Mouse (Mus musculus) ovary, postnatal 10 days (tissue): ENCODE data around the gene Gm9945.
A peak's percentile ranks its signal among the peaks of the same experiment; 100 is the strongest.

Experiments
- DNase-seq: peaks from one replicate; pipeline ENCODE4 v3.0.0; 2022; ENCODE audit warnings: low spot score

Gene Gm9945

DNA sequence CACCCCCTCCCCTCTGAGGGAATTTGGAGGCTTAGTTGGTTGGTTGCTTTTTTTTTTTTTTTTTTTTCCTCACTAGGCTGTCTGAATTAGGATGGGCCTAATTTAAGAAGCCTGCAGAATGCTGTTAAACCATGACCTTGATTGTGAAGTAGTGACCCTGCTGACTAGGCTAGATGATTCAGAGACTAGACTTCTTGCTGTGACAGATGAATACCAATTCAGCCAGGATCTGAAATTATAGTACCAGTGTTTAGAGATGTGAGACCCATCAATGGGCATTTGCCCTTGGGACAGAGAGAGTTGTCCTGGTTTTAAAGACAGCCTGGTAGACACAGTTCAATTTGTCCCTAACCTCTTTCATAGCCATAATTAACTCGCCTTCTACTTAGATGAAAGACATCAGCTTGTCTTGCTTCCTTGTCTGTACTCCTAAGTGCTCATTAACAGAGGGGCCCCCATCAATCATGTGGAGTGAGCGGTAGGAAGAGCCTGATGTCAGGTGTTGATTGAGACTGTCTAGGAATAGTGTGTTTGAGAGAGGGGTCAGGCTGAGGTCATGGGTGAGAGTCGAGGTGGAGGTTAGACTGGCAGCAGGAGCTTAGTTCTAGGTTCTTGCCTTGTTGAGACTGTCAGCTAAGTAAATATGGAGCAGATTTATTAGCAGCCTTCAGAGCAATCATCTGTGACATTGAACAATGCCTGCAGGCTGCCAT lies 13.4 kb downstream of the Gm9945 start:
- no peak for DNase-seq

DNA sequence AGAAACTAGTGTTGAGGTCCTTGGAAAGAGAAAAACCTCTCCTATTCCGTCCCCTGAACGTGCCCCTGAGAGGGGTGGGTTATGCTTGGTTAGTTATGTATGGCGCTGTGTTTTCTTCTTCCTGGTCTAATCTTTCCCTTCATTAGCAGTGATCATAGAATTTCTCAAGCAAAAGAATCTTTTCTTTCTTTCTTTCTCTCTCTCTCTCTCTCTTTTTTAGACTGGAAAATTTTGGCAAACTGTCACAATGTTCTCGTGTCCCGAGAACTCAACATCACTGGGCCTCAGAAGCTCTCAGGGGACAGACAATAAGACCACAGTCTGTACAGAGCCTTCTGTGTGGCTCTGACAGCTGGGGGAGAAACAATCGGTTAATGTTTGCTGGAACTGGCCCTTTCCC lies 15.5 kb downstream of the Gm9945 start:
- DNase-seq = no peak

DNA sequence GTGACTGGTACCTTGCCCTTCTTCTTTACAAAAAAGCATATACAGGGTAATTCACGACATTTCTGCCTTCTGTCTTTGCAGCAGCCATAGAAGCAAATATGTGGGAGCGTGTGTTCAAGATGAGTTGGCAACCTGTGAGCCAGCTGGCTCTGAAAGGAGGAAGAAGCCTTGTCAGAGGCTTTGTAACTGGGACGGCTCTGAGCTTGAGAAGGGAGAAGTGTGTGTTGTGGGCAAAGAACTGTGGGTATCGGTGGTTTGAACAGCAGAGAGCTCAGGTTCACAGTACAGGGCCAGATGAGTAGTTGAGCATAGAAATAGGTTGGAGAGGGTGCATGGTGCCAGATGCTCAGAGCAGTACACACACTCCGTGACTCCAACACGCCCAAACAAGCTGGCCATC lies 17.0 kb downstream of the Gm9945 start:
- no peak for DNase-seq

DNA sequence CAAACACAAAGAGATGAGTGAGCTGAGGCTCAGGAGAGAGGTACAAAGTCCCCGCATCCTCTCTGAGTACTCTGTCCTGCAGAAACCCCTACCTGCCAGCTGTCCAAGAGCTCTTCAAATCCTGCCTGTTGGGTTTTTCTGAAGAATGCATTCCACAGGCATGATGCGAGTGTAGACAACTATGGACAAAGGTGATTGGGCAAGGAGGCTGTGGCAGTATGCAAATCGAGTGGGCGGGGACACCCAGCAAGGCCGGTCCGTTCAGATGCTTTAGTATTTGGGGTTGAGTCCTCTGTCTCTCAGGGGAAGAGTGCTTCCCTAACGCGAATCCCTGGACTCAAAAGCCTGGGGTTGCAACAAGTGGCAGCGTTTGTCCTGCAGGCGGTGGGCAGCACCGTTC lies 20.6 kb downstream of the Gm9945 start:
- no peak for DNase-seq

DNA sequence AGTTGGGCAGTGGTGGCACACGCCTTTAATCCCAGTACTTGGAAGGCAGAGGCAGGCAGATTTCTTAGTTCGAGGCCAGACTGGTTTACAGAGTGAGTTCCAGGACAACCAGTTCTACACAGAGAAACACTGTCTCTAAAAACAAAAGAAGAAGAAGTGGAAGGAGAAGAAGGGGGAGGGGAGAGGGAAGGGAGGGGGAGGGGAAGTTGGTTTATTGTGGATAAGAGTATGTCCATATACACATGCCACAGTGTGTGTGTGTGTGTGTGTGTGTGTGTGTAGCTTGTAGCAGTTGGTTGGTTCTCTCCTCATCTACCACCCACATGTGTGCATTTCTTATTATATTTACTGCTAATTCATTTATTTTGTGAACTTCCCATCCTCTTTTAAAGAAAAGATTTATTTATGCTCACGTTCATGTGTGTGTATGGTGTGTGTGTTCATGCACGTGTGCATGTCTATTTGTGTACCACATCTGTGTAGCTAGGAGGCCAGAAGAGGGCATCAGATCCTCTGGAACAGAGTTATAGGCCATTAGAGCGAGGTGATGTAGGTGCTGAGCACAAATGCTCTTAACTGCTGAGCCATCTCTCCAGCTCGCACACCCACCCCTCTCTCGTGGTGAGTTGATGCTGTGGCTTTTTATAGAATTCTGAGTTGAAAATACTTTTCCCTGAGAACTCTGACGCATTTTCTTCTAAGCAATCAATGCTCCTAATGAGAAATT lies 22.2 kb downstream of the Gm9945 start:
- DNase-seq = no peak

DNA sequence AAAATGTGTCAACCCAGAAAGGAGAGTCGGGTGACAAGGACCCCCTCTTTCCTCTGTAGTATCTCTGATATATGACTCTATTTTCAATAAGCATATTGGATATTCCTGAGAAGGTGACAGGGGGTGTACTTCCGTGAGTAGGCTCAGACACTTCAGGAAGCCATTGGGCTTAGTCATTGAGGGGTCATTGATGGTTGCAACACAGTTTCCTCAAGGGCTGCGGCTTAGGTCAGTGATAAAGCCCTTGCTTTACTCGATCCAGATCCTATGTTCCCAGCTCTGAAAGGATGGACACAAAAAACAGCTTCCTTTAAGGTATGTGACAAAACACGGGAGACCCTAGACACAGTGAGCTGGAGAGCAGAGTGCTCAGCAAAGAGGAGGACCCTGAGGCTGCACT lies 23.8 kb downstream of the Gm9945 start:
- DNase-seq = no peak

DNA sequence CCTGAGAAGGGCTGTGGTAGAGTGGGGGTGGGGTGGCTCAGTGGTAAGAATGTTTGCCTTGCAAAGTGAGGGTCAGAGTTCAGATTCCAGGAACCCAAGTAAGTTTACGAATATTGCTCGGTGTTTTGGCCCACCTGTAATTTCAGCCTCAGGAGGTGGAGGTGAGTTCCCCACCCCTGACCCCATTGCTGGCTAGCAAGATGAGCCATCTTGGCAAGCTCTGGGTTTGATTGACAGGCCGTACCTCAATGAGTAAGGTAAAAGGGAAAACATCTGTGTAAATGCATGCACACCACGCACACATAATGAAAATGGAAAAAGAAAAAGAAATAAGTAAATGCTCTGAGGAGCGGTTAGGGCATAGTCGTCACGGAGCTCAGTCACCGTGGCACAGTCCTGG lies 24.4 kb downstream of the Gm9945 start:
- no peak for DNase-seq

DNA sequence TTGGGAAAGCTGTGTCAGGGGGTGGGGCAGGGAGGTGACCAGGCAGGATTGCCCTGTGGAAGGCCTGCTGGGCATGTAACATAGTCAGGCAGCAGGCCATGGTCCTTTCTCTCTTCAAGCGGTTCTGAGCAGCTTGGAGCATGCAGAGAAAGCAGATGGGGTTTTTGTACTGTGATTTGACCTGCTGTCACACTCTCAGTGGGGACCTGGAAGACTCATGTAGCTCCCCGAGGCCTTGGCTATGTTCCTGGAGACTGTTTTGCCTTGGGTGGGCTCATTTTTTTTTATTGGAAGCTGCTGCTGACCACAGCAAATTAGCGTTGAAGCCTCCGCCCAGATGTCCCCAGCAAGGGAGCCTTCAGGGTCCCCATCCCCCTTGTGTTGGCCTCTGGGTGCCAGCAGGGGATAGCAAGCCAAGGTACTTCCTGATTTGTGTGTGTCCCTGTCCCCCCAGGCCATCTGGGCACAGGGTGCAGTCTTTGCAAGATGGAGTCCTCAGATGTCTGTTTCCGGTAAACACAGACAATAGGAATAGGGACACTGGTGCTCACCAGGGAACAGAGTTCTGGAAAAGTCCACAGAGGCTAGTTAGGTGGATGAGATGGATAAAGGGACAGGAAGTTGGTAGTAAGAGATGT lies 25.2 kb downstream of the Gm9945 start:
- DNase-seq = no peak

DNA sequence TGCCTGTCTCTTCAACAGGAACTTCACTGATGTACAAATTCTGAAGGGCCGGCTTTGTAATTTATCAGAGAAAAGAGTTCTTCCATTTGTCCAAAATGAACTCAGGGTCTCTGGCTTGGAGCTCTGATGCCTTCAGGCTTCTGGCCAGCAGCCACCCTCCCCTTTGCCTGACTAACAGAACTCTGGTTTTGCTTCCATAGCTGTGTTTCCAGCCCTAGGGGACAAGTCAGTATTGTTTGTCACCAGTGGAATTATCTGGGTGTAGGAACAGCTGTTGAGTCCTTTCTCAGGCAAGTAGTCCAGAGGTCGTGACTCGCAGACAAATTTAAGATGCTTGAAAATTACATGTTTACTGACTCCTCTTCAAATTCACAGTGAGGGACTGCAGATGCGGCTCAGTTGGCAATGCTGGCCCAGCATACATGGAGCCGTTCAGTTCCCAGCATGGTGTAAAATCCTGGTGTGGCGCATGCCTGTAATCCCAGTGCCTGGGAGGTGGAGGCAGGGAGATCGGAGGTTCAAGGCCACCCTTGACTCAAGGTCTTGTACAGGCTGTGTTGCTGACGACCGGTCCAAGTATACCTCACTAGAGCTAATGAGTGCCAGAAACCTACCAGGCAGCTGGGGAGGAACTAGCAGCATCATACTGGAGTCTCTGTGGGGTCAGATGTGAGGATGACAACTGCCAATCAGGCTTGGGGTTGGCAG lies 27.3 kb downstream of the Gm9945 start:
- DNase-seq = no peak

DNA sequence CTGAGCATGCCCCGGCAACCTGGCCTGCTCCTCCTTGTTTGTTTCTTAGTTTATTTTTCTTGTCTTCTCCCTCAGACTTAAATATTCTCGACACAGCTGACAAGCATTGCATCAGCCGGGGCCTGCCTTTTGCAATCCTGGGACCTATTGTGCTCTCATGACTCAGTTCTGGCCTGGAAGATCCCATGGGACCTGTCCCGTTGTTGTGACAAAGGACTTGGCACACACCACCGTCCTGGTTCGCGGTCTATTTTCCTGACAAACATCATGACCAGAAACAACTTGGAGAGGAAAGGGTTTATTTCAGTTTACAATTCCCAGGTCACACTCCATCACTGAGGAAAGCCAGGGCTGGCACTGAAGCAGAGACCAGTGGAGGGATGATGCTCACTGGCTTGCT lies 28.2 kb downstream of the Gm9945 start:
- DNase-seq = no peak

DNA sequence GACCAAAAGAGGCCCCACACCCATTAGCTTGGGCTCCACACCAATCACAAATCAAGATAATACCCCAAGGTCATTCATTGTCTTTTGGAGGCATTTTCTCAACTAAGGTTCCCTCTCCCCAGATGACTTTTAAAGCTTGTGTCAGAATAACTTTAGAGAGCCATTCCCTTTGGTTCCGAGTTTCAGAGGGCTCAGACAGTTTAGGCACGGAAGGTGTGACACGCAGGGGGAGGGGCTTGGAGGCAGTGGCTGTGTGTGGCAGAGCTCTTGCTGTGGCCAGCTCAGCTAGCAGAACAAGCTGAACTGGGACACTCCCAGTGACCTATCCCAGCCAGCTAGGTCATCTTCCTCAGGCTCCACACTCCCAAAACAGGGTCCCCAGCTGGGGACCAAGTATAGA lies 28.6 kb downstream of the Gm9945 start:
- DNase-seq = no peak

DNA sequence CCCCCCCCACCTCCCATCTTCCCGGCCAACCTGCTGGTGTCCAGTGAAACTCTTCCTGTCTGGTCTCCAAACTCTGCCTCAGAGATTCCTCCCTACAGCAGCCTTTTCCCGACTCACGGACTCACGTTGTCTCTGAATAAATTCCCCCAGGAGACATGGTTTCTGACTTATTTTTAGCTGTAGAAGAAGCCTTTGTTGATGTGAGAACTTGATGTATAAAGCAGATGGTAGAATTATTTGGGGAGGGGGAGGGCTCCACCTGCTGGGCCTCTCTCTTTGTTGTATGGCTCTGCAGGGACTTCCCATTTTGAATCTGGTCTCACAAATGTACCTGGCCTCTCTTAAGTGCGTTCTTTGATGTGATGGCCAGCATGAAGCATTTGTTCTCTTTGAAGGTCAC lies 30.4 kb downstream of the Gm9945 start:
- no peak for DNase-seq

DNA sequence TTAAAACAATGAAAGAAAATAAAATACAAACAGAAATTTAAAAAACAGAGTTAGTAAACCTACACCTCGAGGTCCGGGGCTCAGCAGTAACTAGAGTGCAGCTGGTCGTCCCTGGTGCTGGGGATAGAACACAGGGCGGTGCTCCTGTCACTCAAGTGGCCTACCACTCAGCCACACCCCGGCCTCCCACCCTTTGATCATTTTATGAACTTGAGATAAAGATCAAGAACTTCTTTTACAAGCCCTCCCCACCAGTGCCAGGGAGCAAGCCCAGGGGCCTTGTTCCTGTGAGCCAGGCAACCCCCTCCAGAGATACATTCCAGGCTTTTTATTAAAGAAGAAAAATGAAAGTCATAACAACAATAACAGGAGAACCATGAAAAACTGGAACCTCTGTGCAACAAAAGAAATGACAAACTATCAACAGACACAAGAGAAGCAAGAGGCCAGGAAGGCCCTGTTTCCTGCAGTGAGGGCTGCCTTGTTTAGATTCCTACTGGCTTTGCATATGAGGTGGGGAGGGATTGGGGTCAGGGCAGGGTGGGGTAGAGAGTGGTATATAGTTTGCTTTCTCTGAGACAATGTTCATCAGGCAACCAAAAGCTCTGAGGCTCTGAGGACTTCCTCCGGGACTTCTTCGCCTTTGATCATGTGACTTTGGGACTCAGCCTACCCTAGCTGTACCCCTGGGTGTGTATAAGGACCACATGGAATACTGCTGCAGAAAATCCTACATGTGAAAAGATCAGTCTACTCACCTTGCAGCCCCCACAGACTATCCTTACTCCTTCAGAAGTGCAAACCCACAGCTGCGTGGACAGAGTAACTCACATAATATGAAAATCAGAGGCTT lies 37.0 kb downstream of the Gm9945 start:
- DNase-seq = no peak

DNA sequence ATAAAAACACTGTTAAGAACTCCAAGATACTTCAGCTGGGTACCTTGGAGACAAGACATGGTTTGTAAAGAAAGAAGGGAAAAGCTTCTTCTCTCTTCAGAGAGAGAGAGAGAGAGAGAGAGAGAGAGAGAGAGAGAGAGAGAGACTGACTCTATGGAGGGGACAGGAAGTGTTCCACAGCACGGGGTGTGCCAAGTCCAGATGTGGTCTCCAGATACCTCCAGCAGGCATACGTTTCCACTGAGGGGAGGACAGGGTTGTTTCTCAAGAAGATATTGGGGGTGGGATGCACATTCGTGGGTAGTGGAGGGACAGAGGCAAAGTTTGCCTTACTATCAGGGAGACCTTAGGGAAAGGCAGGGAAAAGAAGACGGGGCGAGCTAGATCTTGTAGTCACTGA lies 38.8 kb downstream of the Gm9945 start:
- no peak for DNase-seq

DNA sequence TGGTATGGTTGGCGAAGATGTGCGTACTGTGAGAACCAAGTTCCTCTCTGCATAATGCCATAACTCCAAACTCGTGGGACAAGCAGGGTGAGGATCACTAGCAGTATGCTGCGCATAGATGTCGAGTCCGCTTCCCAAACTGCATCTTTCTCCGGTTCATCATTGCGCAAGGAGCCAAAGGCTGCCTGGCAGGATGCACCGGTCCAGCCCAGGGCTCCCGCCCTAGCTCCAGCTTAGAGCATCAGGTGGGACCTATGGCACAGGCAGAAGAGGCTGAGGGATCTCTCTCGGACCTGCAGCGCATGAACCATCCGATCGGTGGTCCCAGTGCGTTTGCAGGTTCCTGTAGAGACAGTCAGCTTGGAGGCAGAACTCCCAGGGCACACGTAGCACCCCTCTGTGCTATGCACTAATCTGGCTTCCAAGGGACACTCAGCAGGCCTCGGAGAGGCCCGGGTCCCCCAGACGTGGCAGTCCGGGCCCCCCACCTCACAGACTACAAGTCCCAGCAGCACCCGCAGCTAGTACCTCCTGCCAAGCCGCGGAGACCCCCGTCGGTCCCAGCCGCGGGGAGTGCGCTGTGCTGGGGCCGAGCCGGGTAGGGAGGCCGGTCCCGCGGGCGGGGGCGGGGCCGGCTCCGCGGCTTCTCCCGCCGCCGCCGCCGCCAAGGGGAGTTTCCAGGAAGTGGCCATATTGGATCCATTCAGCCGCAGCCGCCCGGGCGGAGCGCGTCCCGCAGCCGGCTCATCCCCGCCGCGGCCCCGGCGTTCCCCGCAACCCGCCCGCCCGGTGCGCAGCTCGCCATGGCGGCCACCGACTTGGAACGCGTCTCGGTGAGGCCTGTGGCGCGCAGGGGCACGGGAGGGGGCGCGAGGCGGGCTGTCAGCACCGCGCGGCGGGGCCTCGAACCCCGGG lies 39.5 kb downstream of the Gm9945 start, which contains the start of gene Sept8:
Sept8 (plus strand) TSS at position 51 of the 915 bp plus-strand sequence.
- peak; percentile 49 for DNase-seq

DNA sequence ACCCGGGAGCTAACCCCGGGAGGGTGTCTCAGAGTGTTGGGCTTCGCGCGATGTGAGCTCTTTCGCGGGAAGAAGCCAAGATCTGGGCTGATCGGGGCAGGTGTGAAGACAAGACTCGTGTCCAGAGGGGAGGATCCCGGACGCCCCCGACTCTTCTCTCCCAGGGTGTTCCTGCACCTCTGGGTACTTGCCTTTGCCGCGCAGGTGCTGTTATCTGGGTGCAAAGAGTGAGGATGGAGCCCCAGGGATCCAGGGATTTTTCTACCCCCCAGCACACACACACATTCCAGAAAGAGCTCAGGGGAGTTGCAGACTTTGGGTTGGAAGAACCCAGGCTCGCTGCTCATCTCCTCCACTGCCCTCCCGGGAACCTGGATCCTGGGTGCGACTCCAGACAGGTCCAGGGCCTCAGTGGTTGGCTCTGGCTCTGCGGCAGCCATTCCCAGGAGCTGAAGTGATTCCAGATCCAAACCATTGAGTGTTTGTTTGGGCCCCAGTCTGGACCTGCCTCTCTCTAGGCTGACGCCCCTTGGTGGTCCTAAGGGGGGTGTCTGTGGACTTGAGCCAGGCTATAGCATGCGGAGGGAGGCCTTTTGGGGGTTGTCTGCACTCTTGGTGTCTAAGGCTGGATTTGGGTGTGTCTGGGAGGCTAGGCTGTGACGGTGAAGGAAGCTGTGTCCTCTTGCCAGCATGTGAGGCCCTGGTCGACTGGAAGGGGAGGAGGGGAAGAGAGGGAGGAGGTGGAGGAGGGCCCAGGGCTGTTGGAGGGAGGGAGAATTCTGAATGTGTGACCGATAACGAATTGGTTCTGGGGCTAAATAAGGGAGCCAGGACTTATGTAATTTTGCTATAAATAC lies 40.4 kb downstream of the Gm9945 start:
- DNase-seq = peak; percentile 32

DNA sequence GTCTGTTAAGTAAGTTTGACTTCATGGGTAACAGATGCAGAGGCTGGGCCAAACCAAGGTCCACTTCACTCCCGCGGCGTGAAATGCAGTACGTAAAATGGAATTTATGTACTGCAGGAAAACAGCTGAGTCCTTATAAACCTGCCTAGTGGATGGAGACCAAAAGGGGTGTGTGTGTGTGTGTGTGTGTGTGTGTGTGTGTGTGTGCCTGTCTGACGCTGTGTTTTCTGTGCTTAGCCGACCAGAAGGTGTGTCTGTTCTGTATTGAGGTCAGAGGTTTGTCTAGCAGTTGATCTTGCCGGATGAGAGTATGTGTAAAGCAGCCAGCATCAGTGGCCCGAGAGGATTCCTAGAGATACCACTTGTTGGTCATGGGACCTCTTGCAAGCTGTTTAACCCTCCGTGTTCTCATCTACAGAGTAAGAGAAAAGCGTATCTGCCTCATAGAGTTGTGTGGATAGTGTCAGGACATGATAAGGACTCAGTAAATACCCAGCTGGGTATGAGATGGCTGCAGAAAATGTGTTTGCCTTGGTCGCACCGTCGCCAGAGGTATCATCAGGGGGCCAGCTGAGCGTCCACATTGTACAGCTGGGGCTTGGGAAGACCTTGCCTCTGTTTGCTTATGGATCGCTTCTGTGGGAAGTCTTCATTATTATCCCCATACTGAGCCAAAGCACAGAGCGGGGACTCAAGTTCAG lies 41.3 kb downstream of the Gm9945 start:
- no peak for DNase-seq

DNA sequence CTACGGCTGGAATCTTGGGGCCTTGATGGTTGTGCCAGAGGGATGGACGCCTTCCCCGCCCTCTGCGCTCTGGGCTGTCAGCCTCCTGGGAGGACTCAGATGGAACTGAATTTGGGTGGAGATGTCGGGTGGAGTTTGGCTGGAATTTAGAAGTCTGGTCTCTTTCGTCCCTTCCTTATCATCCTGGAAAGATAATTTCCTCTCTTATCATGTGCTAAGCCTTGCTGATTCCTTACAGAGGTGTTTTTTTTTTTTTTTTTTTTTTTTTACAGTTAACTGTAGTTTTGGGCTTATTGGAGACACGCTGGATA lies 41.8 kb downstream of the Gm9945 start:
- no peak for DNase-seq

DNA sequence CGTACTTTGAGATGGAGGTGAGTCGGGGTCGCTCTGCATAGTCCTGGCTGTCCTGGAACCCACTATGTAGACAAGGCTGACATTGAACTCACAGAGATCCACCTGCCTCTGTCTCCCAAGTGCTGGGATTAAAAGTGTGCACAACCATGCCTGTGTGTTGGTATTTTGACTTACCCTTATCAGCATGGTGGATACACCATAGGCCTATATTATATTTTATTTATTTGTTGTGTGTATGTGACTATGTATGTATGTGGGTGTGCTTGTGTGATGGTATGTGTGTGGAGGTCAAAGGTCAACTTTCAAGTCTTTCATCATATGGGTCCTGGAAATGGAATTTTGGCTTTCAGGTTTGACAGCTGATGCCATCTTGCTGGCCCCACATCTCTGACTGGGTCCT lies 42.4 kb downstream of the Gm9945 start:
- no peak for DNase-seq
